Mouse (Mus musculus): ENCODE data around the gene Kif2c. TPM values are rescaled to one million over a fixed set of nuclear protein-coding genes. Genes with fewer than 3 reads are reported as not detected.
"Not testable (repeated sequence)": the region's sequence is repeated elsewhere in the genome, so short reads cannot be mapped to it uniquely, and the experiment has no call there.

Kif2c gene
- polyA plus RNA-seq, 1 experiment from 2014 or later: 45.5 TPM

DNA sequence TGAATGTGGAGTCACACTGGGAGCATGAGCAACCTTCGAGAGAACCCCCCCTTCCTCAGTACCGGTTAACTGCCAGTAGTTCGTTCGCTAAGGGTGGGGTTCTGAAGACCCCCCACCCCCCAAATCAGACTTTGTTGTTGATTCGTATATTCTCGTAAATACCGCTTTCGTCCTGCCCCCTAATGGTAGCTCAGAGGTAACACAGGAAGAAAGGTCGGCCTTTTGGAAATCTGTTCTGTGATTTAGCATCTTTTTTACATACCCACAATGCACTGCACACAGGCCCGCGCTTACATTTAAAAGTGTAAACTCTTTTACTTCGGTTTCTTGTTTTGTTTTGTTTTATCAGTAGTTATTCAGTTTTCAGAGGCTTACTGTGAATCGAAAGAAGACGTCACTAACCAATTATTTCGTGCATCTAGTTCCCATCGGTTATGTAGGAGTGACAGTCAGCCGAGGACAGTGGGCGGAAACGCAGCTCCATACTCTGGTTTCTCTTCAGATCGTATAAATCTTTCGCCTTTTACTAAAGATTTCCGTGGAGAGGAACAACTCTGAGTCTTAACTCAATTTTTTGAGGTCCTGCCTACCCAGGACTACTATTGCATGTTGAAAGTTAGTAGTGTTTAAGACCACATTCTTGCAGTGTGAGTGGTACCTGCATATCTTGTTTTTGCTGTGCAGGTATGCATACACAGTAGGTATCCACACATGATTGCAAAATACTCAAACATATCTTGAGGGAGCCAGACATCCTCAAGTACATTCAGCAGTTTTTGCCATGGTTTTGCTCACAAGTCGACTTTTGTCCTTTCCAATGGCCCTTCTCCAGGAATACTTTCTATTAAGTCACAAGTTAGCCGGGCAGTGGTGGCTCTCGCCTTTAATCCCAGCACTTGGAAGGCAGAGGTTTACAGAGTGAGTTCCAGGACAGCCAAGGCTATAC lies 19.9 kb upstream of the Kif2c start:
- Histone ChIP-seq H3K4me1 (ENCODE audit: control insufficient read depth, insufficient read depth, low read length) (no peaks in the 10 kb centered on the region), H3K27ac (ENCODE audit: low read depth, low read length) (peak overlapping the region; percentile 71), H3K36me3 (ENCODE audit: control insufficient read depth, insufficient read depth, low read length) (no peaks in the 10 kb centered on the region), H3K4me2 (peak overlapping the region; percentile 61), H3K27me3 (ENCODE audit: control insufficient read depth, insufficient read depth, low read length) (no peaks in the 10 kb centered on the region), H3K9ac (ENCODE audit: low read depth, low read length) (peak overlapping the region; percentile 67), H3K4me3 (ENCODE audit: low read depth, low read length) (peak overlapping the region; percentile 21), H3K9me3 (replicated peaks; ENCODE audit: control insufficient read depth, low read length) (no peaks in the 10 kb centered on the region)
- ATAC-seq (replicated peaks; ENCODE audit: insufficient number of reproducible peaks, low FRiP score, low TSS enrichment): peak; percentile 72; the same call in 1 of the 2 replicates
- WGBS (ENCODE audit: insufficient replicate concordance): 1% methylated on average over 25 of the region's 25 CpGs

GRCm38 (mm10) chr4:117191804-117192203 lies 9.4 kb upstream of the Kif2c start:
- Histone ChIP-seq H3K4me1 (ENCODE audit: control insufficient read depth, insufficient read depth, low read length) (no peaks in the 10 kb centered on the region), H3K27me3 (ENCODE audit: control insufficient read depth, insufficient read depth, low read length) (no peaks in the 10 kb centered on the region), H3K9me3 (replicated peaks; ENCODE audit: control insufficient read depth, low read length) (no peaks in the 10 kb centered on the region), H3K4me3 (ENCODE audit: low read depth, low read length) (no peak overlapping the region), H3K27ac (ENCODE audit: low read depth, low read length) (no peak overlapping the region), H3K4me2 (no peak overlapping the region), H3K36me3 (ENCODE audit: control insufficient read depth, insufficient read depth, low read length) (no peaks in the 10 kb centered on the region), H3K9ac (ENCODE audit: low read depth, low read length) (no peak overlapping the region)
- 91% methylated on average over 14 of the region's 14 CpGs for WGBS (ENCODE audit: insufficient replicate concordance)
- no peak for ATAC-seq (replicated peaks; ENCODE audit: insufficient number of reproducible peaks, low FRiP score, low TSS enrichment)

DNA sequence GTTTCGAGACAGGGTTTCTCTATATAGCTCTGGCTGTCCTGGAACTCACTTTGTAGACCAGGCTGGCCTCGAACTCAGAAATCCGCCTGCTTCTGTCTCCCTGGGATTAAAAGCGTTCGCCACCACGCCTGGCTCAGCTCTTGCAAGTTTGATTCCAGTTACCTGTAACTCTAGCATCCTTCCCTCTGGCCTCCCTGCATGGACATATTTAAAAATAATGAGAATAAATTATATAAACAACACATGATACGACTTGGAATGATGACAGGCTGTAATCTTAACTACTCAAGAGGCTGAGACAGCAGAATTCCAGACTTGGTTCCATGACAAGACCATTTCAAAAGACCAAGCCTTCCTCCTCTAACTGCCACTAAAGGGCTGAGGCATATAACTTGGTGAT lies 8.2 kb upstream of the Kif2c start:
- Histone ChIP-seq H3K4me2 (no peak overlapping the region), H3K27me3 (ENCODE audit: control insufficient read depth, insufficient read depth, low read length) (no peaks in the 10 kb centered on the region), H3K4me3 (ENCODE audit: low read depth, low read length) (no peak overlapping the region), H3K36me3 (ENCODE audit: control insufficient read depth, insufficient read depth, low read length) (no peaks in the 10 kb centered on the region), H3K9ac (ENCODE audit: low read depth, low read length) (peak overlapping the region; percentile 64), H3K9me3 (replicated peaks; ENCODE audit: control insufficient read depth, low read length) (no peaks in the 10 kb centered on the region), H3K27ac (ENCODE audit: low read depth, low read length) (peak overlapping the region; percentile 82; the same call in 1 of the 2 replicates), H3K4me1 (ENCODE audit: control insufficient read depth, insufficient read depth, low read length) (no peaks in the 10 kb centered on the region)
- WGBS (ENCODE audit: insufficient replicate concordance): 68% methylated on average over 7 of the region's 7 CpGs
- no peak for ATAC-seq (replicated peaks; ENCODE audit: insufficient number of reproducible peaks, low FRiP score, low TSS enrichment)

GRCm38 (mm10) chr4:117189856-117190543 lies 7.6 kb upstream of the Kif2c start:
- H3K9me3 ChIP-seq (replicated peaks; ENCODE audit: control insufficient read depth, low read length): no peaks in the 10 kb centered on the region
- H3K4me2 ChIP-seq: peak overlapping the region; percentile 63
- no peaks in the 10 kb centered on the region for H3K27me3 ChIP-seq (ENCODE audit: control insufficient read depth, insufficient read depth, low read length)
- no peaks in the 10 kb centered on the region for H3K36me3 ChIP-seq (ENCODE audit: control insufficient read depth, insufficient read depth, low read length)
- H3K4me3 ChIP-seq (ENCODE audit: low read depth, low read length): peak overlapping the region; percentile 38
- peak; percentile 71 for ATAC-seq (replicated peaks; ENCODE audit: insufficient number of reproducible peaks, low FRiP score, low TSS enrichment)
- under 1% methylated on average over 9 of the region's 9 CpGs for WGBS (ENCODE audit: insufficient replicate concordance)
- H3K9ac ChIP-seq (ENCODE audit: low read depth, low read length): peak overlapping the region; percentile 78
- no peaks in the 10 kb centered on the region for H3K4me1 ChIP-seq (ENCODE audit: control insufficient read depth, insufficient read depth, low read length)
- H3K27ac ChIP-seq (ENCODE audit: low read depth, low read length): peak overlapping the region; percentile 82

DNA sequence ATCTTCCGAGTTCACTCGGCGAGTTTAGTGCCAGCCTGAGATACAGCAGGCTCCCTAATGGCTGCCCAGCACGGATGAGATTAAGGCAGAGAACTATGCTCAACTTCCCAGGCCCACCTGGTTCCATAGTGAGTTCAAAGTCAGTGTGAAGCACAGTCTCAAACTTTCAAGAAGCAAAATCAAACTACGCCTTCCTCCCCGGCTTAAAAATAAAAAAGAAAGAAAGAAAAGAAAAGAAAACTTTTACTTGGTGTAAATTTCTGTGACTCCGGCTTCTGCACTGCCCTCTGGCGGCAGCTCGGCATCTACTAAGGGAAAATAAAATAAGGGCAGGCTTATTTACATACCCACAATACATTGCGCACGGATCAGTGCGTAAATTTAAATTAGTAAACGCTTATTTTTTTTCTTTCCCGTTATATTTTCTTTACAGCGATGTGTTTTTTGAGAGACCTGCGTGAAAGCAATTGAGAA lies 7.0 kb upstream of the Kif2c start:
- Histone ChIP-seq H3K36me3 (ENCODE audit: control insufficient read depth, insufficient read depth, low read length) (no peaks in the 10 kb centered on the region), H3K27me3 (ENCODE audit: control insufficient read depth, insufficient read depth, low read length) (no peaks in the 10 kb centered on the region), H3K9me3 (replicated peaks; ENCODE audit: control insufficient read depth, low read length) (no peaks in the 10 kb centered on the region), H3K9ac (ENCODE audit: low read depth, low read length) (peak overlapping the region; percentile 78), H3K4me1 (ENCODE audit: control insufficient read depth, insufficient read depth, low read length) (no peaks in the 10 kb centered on the region), H3K4me2 (peak overlapping the region; percentile 63), H3K4me3 (ENCODE audit: low read depth, low read length) (peak overlapping the region; percentile 38), H3K27ac (ENCODE audit: low read depth, low read length) (peak overlapping the region; percentile 82)
- ATAC-seq (replicated peaks; ENCODE audit: insufficient number of reproducible peaks, low FRiP score, low TSS enrichment): peak; percentile 68; the same call in 1 of the 2 replicates
- WGBS (ENCODE audit: insufficient replicate concordance): under 1% methylated on average over 16 of the region's 16 CpGs

DNA sequence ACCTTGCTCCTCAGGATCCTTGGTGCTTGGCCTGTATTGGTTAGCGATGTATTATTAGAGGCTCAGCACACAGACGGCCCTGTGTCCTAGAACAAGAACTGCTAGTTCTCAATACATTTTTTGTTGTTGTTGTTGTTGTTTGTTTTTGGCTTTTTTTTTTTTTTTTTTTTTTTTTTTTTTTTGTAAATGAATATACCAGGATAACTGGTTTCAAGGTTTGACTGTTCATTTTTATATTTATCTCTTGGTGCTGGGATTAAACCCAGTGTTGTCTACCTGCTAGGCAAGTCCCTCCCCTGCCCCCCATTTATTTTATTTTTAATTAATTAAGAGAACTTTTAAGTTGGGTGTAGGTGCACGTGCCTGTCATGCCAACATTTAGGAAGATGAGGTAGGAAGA lies 6.5 kb upstream of the Kif2c start:
- Histone ChIP-seq H3K4me1 (ENCODE audit: control insufficient read depth, insufficient read depth, low read length) (no peaks in the 10 kb centered on the region), H3K9me3 (replicated peaks; ENCODE audit: control insufficient read depth, low read length) (no peaks in the 10 kb centered on the region), H3K4me3 (ENCODE audit: low read depth, low read length) (peak overlapping the region; percentile 38), H3K27ac (ENCODE audit: low read depth, low read length) (peak overlapping the region; percentile 82), H3K36me3 (ENCODE audit: control insufficient read depth, insufficient read depth, low read length) (no peaks in the 10 kb centered on the region), H3K9ac (ENCODE audit: low read depth, low read length) (peak overlapping the region; percentile 78), H3K27me3 (ENCODE audit: control insufficient read depth, insufficient read depth, low read length) (no peaks in the 10 kb centered on the region), H3K4me2 (peak overlapping the region; percentile 63)
- 46% methylated on average over 3 of the region's 3 CpGs for WGBS (ENCODE audit: insufficient replicate concordance)
- no peak for ATAC-seq (replicated peaks; ENCODE audit: insufficient number of reproducible peaks, low FRiP score, low TSS enrichment)

DNA sequence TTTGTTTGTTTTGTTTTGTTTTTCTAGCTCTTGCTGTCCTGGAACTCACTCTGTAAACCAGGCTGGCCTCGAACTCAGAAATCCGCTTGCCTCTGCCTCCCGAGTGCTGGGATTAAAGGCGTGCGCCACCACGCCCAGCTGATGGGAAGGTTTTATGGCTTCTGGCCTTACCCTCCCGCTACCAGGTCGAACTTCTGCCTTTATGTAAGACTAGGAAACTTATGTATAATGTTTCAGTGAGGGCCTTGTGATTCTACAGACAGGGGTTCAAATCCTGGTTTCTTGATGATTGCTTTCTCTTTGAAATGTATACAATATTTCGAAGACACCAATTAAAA lies 289 bp upstream of the Kif2c start:
- H3K27ac ChIP-seq (ENCODE audit: low read depth, low read length): peak overlapping the region; percentile 41; the same call in 1 of the 2 replicates

DNA sequence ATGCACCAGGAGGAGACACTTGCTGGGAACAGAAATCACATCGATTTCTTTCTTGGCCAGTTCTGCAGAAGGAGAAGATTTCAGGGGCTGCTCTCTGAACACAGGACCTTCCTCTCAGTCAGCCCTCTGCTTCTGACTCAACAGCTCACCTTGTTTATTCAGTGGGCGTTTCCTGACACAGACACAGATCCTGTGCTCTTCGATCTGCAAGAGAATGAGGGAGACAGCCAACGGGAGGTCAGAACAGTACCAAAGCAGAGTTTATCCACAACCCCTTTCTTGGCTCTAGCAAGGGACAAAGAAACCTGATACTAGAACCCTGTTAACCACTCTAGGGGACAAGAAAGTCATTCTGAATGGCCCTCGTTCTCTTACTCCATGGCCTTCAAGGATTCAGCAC lies 12.5 kb downstream of the Kif2c start:
- Histone ChIP-seq H3K4me2 (no peak overlapping the region), H3K27me3 (ENCODE audit: control insufficient read depth, insufficient read depth, low read length) (no peaks in the 10 kb centered on the region), H3K4me1 (ENCODE audit: control insufficient read depth, insufficient read depth, low read length) (no peaks in the 10 kb centered on the region), H3K9me3 (replicated peaks; ENCODE audit: control insufficient read depth, low read length) (no peaks in the 10 kb centered on the region), H3K4me3 (ENCODE audit: low read depth, low read length) (no peak overlapping the region), H3K9ac (ENCODE audit: low read depth, low read length) (no peak overlapping the region), H3K27ac (ENCODE audit: low read depth, low read length) (no peak overlapping the region), H3K36me3 (ENCODE audit: control insufficient read depth, insufficient read depth, low read length) (peaks cover 54% of the 10 kb centered on the region)
- no peak for ATAC-seq (replicated peaks; ENCODE audit: insufficient number of reproducible peaks, low FRiP score, low TSS enrichment)
- WGBS (ENCODE audit: insufficient replicate concordance): 90% methylated on average over 5 of the region's 5 CpGs

More for the DNA sequence above, 289 bp upstream of the Kif2c start:
- H3K4me2 ChIP-seq: peak overlapping the region; percentile 73
- not testable (repeated sequence) for H3K9me3 ChIP-seq (replicated peaks; ENCODE audit: control insufficient read depth, low read length); H3K4me1 ChIP-seq (ENCODE audit: control insufficient read depth, insufficient read depth, low read length); H3K27me3 ChIP-seq (ENCODE audit: control insufficient read depth, insufficient read depth, low read length)
- 16% methylated on average over 9 of the region's 9 CpGs for WGBS (ENCODE audit: insufficient replicate concordance)
- H3K4me3 ChIP-seq (ENCODE audit: low read depth, low read length): peak overlapping the region; percentile 74
- ATAC-seq (replicated peaks; ENCODE audit: insufficient number of reproducible peaks, low FRiP score, low TSS enrichment): 0 out of 2 replicates have a peak, but pooled peaks have one; percentile 31
- H3K36me3 ChIP-seq (ENCODE audit: control insufficient read depth, insufficient read depth, low read length): peaks cover 11% of the 10 kb centered on the region; the same call in 1 of the 2 replicates
- H3K9ac ChIP-seq (ENCODE audit: low read depth, low read length): peak overlapping the region; percentile 76
